In genomic region chr17:23992789-23993553, GRCm38 (mm10) we compare ENCODE assay signal across 9 mouse cellular contexts. TPM values are rescaled to one million over a fixed set of nuclear protein-coding genes. Genes with fewer than 3 reads are reported as not detected.
A peak's percentile ranks its signal among the peaks of the same experiment; 100 is the strongest.
DNase-seq lines count a peak whose midpoint lies in the region; ATAC-seq and TF ChIP-seq lines count a peak whose summit lies in the region.
"Had no signal": no experiment of that assay in that cellular context is flagged by ENCODE, and none has a peak within 500 bp of the region (broad histone marks: within the 10 kb centered on the region; RNA-seq: fewer than 3 reads in every experiment).

No protein-coding gene starts in this region.

- no peaks in the 10 kb centered on the region for H3K4me1 ChIP-seq in heart, postnatal 0 days (ENCODE audit: control insufficient read depth, insufficient read depth)
- no peaks in the 10 kb centered on the region for H3K4me1 ChIP-seq in hindbrain, embryonic 11.5 days (replicated peaks; ENCODE audit: control insufficient read depth, insufficient read depth, low read length)
- H3K4me1 ChIP-seq in limb, embryonic 10.5 days, result peaks cover 12% of the 10 kb centered on the region
- H3K4me1 ChIP-seq in neural tube, embryonic 15.5 days, result peaks cover 10% of the 10 kb centered on the region

- WGBS in heart, postnatal 0 days, result 75% methylated on average over 9 of the region's 9 CpGs
- WGBS in hindbrain, embryonic 11.5 days, result 76% methylated on average over 9 of the region's 9 CpGs
- WGBS in limb, embryonic 10.5 days, result 61% methylated on average over 9 of the region's 9 CpGs
- WGBS in neural tube, embryonic 15.5 days, result 72% methylated on average over 9 of the region's 9 CpGs

- TF ChIP-seq CTCF in heart, postnatal 0 days (IDR thresholded peaks at IDR 0.05; ENCODE audit: low read depth), result no peak

- no peak overlapping the region for H3K27ac ChIP-seq in heart, postnatal 0 days (ENCODE audit: low read depth)
- H3K27ac ChIP-seq in hindbrain, embryonic 11.5 days (ENCODE audit: low read depth, low read length), result no peak overlapping the region
- H3K27ac ChIP-seq in limb, embryonic 10.5 days, result peak overlapping the region; percentile 77
- peak overlapping the region; percentile 60 for H3K27ac ChIP-seq in neural tube, embryonic 15.5 days (replicated peaks)

- ATAC-seq in heart, postnatal 0 days (ENCODE audit: insufficient read depth, low read depth), result peak; percentile 22; the same call in 1 of the 2 replicates
- ATAC-seq in hindbrain, embryonic 11.5 days (ENCODE audit: low FRiP score), result peak; percentile 74
- ATAC-seq in neural tube, embryonic 15.5 days (ENCODE audit: low FRiP score), result peak; percentile 67

- no peak for TF ChIP-seq EP300 in heart, postnatal 0 days (IDR thresholded peaks at IDR 0.05; ENCODE audit: low read depth)

- no peaks in the 10 kb centered on the region for H3K36me3 ChIP-seq in heart, postnatal 0 days (replicated peaks; ENCODE audit: control insufficient read depth, insufficient read depth, low read length)
- no peaks in the 10 kb centered on the region for H3K36me3 ChIP-seq in hindbrain, embryonic 11.5 days (ENCODE audit: control insufficient read depth, insufficient read depth, low read length)
- H3K36me3 ChIP-seq in limb, embryonic 10.5 days, result no peaks in the 10 kb centered on the region
- no peaks in the 10 kb centered on the region for H3K36me3 ChIP-seq in neural tube, embryonic 15.5 days

- H3K9me3 ChIP-seq in heart, postnatal 0 days (replicated peaks; ENCODE audit: control insufficient read depth, low read length), result no peaks in the 10 kb centered on the region
- H3K9me3 ChIP-seq in hindbrain, embryonic 11.5 days (ENCODE audit: control insufficient read depth, low read length), result no peaks in the 10 kb centered on the region
- no peaks in the 10 kb centered on the region for H3K9me3 ChIP-seq in limb, embryonic 10.5 days (replicated peaks)
- H3K9me3 ChIP-seq in neural tube, embryonic 15.5 days (replicated peaks), result no peaks in the 10 kb centered on the region

- no peak overlapping the region for H3K9ac ChIP-seq in heart, postnatal 0 days (replicated peaks; ENCODE audit: low read depth, low read length)
- no peak overlapping the region for H3K9ac ChIP-seq in hindbrain, embryonic 11.5 days (ENCODE audit: low read depth, low read length)
- 0 out of 2 replicates have a peak overlapping the region, but pooled peaks have one; percentile 47 for H3K9ac ChIP-seq in neural tube, embryonic 15.5 days (replicated peaks)

- H3K4me3 ChIP-seq in heart, postnatal 0 days (ENCODE audit: low read depth, low read length), result no peak overlapping the region
- H3K4me3 ChIP-seq in hindbrain, embryonic 11.5 days (ENCODE audit: low read depth, low read length), result no peak overlapping the region
- peak overlapping the region; percentile 42 for H3K4me3 ChIP-seq in limb, embryonic 10.5 days
- peak overlapping the region; percentile 34 for H3K4me3 ChIP-seq in neural tube, embryonic 15.5 days (replicated peaks)

- 0 out of 2 replicates have a peak, but pooled peaks cover 3% of the 10 kb centered on the region for H3K27me3 ChIP-seq in heart, postnatal 0 days (ENCODE audit: control insufficient read depth, insufficient read depth, low read length)
- H3K27me3 ChIP-seq in hindbrain, embryonic 11.5 days (ENCODE audit: control insufficient read depth, insufficient read depth, low read length), result no peaks in the 10 kb centered on the region; the same call in 1 of the 2 replicates
- H3K27me3 ChIP-seq in limb, embryonic 10.5 days (ENCODE audit: low read depth, poor library complexity, severe bottlenecking), result peaks cover 6% of the 10 kb centered on the region; the same call in 1 of the 2 replicates
- H3K27me3 ChIP-seq in neural tube, embryonic 15.5 days (replicated peaks), result 0 out of 2 replicates have a peak, but pooled peaks cover 3% of the 10 kb centered on the region

- DNase-seq in heart, postnatal 0 days (ENCODE audit: low spot score), result no peak
- no peak for DNase-seq in heart, adult 11 months
- DNase-seq in hindbrain, embryonic 11.5 days (ENCODE audit: low spot score), result no peak
- DNase-seq in limb, embryonic 10.5 days (ENCODE audit: low spot score), result peak; percentile 39
- DNase-seq in testis, postnatal 10 days (ENCODE audit: low spot score), result no peak
- DNase-seq in spleen, postnatal 10 days (ENCODE audit: low spot score in 2 of 2), result no peak
- no peak for DNase-seq in lung, postnatal 25 days (ENCODE audit: low spot score)

- peak overlapping the region; percentile 40 for H3K4me2 ChIP-seq in heart, postnatal 0 days (ENCODE audit: low read depth, low read length)
- 0 out of 2 replicates have a peak overlapping the region, but pooled peaks have one; percentile 36 for H3K4me2 ChIP-seq in hindbrain, embryonic 11.5 days (replicated peaks; ENCODE audit: low read depth, low read length)
- H3K4me2 ChIP-seq in neural tube, embryonic 15.5 days, result peak overlapping the region; percentile 63

RNA-seq across cellular contexts. Expression of gene Prss22, which starts 4.9 kb away (rescaled TPM):
- total RNA-seq in heart, postnatal 0 days (2014; rRNA removed; ENCODE audit: low replicate concordance), result 0.15 TPM in 1 of 2 replicates, not detected in the other
- polyA plus RNA-seq in heart, postnatal 0 days (2015; fragmentation: Nextera tagmentation; extraction: Ambion mirVana), result not detected in 2 replicates
- 0.25 and 0.51 TPM in 2 replicates for polyA plus RNA-seq in hindbrain, embryonic 11.5 days (2014; fragmentation: Nextera tagmentation; extraction: Ambion mirVana)
- 1.3 and 1.7 TPM in 2 replicates for polyA plus RNA-seq in limb, embryonic 10.5 days (2016; fragmentation: Nextera tagmentation; extraction: Ambion mirVana)
- polyA plus RNA-seq in neural tube, embryonic 15.5 days (2015; fragmentation: Nextera tagmentation; extraction: Ambion mirVana), result not detected in 2 replicates

RNA-seq across cellular contexts. Expression of gene Prss30, which starts 12.6 kb away (rescaled TPM):
- not detected in 2 replicates for total RNA-seq in heart, postnatal 0 days (2014; rRNA removed; ENCODE audit: low replicate concordance)
- polyA plus RNA-seq in heart, postnatal 0 days (2015; fragmentation: Nextera tagmentation; extraction: Ambion mirVana), result not detected in 2 replicates
- polyA plus RNA-seq in hindbrain, embryonic 11.5 days (2014; fragmentation: Nextera tagmentation; extraction: Ambion mirVana), result not detected in 2 replicates
- not detected in 2 replicates for polyA plus RNA-seq in limb, embryonic 10.5 days (2016; fragmentation: Nextera tagmentation; extraction: Ambion mirVana)
- polyA plus RNA-seq in neural tube, embryonic 15.5 days (2015; fragmentation: Nextera tagmentation; extraction: Ambion mirVana), result 0.96 TPM in 1 of 2 replicates, not detected in the other
- total RNA-seq: ES-E14 had no signal

RNA-seq across cellular contexts. Expression of gene Sbpl, which starts 37.9 kb away (rescaled TPM):
- not detected in 2 replicates for total RNA-seq in heart, postnatal 0 days (2014; rRNA removed; ENCODE audit: low replicate concordance)
- polyA plus RNA-seq in heart, postnatal 0 days (2015; fragmentation: Nextera tagmentation; extraction: Ambion mirVana), result not detected in 2 replicates
- not detected in 2 replicates for polyA plus RNA-seq in hindbrain, embryonic 11.5 days (2014; fragmentation: Nextera tagmentation; extraction: Ambion mirVana)
- not detected in 2 replicates for polyA plus RNA-seq in limb, embryonic 10.5 days (2016; fragmentation: Nextera tagmentation; extraction: Ambion mirVana)
- polyA plus RNA-seq in neural tube, embryonic 15.5 days (2015; fragmentation: Nextera tagmentation; extraction: Ambion mirVana), result not detected in 2 replicates
- total RNA-seq: ES-E14 had no signal

RNA-seq across cellular contexts. Expression of gene Prss27, which starts 45.0 kb away (rescaled TPM):
- 0.99 and 1.1 TPM in 2 replicates for total RNA-seq in heart, postnatal 0 days (2014; rRNA removed; ENCODE audit: low replicate concordance)
- polyA plus RNA-seq in heart, postnatal 0 days (2015; fragmentation: Nextera tagmentation; extraction: Ambion mirVana), result not detected in 2 replicates
- polyA plus RNA-seq in hindbrain, embryonic 11.5 days (2014; fragmentation: Nextera tagmentation; extraction: Ambion mirVana), result 0.19 TPM in 1 of 2 replicates, not detected in the other
- 0.20 TPM in 1 of 2 replicates, not detected in the other for polyA plus RNA-seq in limb, embryonic 10.5 days (2016; fragmentation: Nextera tagmentation; extraction: Ambion mirVana)
- 0.19 and 0.28 TPM in 2 replicates for polyA plus RNA-seq in neural tube, embryonic 15.5 days (2015; fragmentation: Nextera tagmentation; extraction: Ambion mirVana)

RNA-seq across cellular contexts. Expression of gene Sbp, which starts 51.5 kb away (rescaled TPM):
- total RNA-seq in heart, postnatal 0 days (2014; rRNA removed; ENCODE audit: low replicate concordance), result not detected in 2 replicates
- polyA plus RNA-seq in heart, postnatal 0 days (2015; fragmentation: Nextera tagmentation; extraction: Ambion mirVana), result not detected in 2 replicates
- polyA plus RNA-seq in hindbrain, embryonic 11.5 days (2014; fragmentation: Nextera tagmentation; extraction: Ambion mirVana), result not detected in 2 replicates
- not detected in 2 replicates for polyA plus RNA-seq in limb, embryonic 10.5 days (2016; fragmentation: Nextera tagmentation; extraction: Ambion mirVana)
- not detected in 2 replicates for polyA plus RNA-seq in neural tube, embryonic 15.5 days (2015; fragmentation: Nextera tagmentation; extraction: Ambion mirVana)
- total RNA-seq: ES-E14 had no signal

Comparison
In these comparisons a context has a peak if more than half of its experiments do, and no peak if none do; other contexts are left out.
1. ATAC-seq: peak in every context shown above with its lines; median percentile 74 in hindbrain, embryonic 11.5 days; 67 in neural tube, embryonic 15.5 days; 22 in heart, postnatal 0 days.
2. H3K27ac ChIP-seq: peak in limb, embryonic 10.5 days (single experiment) and neural tube, embryonic 15.5 days (single experiment); none in heart, postnatal 0 days (single experiment) and hindbrain, embryonic 11.5 days (single experiment).
3. H3K4me3 ChIP-seq: peak in limb, embryonic 10.5 days (single experiment) and neural tube, embryonic 15.5 days (single experiment); none in heart, postnatal 0 days (single experiment) and hindbrain, embryonic 11.5 days (single experiment).
4. Peak in every context shown above with its lines, with median percentiles within 50 percentile points of each other: H3K4me2 ChIP-seq.